Mouse (Mus musculus) frontal cortex, postnatal 10 days (tissue): ENCODE data around the gene Dcst1.

Experiments used
- DNase-seq, 2 experiments: peaks; one replicate each; pipeline ENCODE4 v3.0.0; 2022; ENCODE audit warnings: low spot score in 2 of 2, mixed read lengths in 1 of 2

The Dcst1 gene

DNA sequence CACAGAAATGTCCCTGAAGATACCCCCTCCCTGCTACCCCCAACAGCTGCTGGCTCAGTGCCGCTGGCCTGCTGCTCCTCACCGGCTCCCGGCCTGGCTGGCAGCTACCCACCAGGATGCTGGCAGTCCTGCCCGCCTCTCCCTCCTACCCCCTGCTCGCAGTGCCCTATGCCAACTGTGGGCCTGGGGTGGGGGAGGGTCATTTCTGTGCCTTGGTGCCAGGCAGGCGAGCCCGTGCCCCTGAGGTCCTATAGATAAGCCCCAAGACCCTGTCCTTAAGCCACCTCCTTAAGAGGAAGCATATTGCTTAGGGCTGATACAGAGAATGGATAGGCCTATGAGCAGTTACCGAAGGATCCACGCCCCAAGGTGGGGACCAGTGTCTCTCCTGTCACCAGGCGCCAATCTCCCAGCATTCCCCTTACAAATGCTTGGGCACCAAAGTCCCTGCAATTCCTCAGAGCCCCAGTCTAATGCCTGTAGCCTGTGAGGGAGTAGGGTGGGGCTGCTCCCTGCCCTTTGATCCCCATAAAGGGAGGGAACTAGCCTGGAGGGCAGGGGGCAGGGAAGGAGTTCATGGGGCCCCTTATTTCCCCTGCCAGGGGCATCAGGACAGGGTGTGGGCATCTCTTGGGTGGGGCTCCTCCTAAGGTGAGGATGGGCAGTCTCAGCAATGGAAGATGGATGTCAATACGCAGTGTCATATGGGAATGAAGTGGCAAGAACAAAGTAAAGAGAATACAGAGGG is 23.3 kb upstream of the Dcst1 start:
- peak in 1 of 2 experiments; percentile 59 for DNase-seq

- DNase-seq: no peak
These were observed 22.6 kb upstream of the Dcst1 start for GRCm38 (mm10) chr3:89387632-89388031.

DNA sequence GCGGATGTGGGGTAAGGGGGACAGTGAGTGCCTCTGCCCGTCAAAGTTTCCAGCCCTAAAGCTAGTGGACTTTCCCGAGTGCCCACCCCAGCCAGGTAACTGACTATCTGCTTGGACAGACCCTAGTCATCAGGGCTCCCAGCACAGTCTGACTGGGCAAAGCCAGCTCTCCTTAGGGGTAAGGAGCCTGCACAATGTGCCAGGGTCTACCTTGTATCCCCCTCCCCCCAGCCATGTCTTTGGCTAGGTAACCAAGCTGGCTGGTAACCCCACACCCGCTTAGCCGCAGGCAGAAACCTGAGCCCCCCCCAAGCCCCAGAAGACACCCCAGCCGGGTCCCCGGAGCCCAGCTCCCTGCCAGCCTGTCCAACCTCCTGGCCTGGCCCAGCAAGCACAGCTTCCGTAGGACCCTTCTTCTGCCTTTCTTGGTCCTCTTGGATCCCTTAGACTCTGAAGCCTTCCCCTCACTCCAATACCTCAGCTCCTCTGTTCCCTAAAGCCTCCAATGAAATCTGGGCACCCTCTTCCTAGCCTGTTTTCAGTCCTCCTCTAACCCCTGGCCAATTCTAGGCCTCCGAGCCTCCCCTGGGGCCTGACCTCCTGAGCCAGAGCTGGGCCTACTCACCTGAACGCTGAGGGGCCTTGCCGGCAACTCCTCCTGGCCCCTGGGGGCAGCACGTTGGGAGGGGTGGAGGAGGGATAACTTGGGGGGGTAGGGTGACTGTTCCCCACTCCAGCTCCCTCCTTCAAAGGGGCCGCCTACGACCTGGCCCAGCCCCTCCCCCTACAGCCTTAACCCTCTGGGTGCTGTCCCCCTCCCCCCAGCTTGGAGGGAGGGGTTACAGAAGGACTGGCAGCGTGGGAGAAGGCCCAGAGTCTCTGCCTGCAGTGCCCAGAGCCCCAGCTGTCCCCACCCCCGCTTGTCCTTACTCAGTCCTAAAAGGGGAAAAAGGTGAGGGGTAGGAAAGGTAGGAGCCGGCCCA is 21.7 kb upstream of the Dcst1 start:
- DNase-seq: no peak

DNA sequence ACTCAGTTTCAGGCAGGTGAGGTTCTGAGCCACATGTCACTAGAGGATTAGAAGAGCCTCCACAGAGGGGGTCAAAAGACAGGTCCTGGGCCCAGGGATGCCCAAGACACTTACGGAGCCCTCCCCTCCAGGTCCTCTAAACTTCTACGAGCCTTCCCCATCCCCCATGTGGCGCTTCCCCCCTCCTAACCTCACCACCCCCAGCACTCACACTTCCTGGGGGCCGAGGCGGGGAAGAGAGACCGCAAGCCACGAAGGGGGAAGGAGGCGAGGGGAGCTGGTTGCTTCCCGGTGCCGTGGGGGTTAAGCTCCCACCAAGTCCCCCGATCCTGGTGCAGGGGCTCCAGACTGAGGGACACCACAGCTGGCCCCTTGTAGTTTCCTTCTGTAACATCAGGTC is 20.4 kb upstream of the Dcst1 start:
- DNase-seq: no peak

- no peak for DNase-seq
These were observed 19.5 kb upstream of the Dcst1 start for GRCm38 (mm10) chr3:89384331-89385076.

DNA sequence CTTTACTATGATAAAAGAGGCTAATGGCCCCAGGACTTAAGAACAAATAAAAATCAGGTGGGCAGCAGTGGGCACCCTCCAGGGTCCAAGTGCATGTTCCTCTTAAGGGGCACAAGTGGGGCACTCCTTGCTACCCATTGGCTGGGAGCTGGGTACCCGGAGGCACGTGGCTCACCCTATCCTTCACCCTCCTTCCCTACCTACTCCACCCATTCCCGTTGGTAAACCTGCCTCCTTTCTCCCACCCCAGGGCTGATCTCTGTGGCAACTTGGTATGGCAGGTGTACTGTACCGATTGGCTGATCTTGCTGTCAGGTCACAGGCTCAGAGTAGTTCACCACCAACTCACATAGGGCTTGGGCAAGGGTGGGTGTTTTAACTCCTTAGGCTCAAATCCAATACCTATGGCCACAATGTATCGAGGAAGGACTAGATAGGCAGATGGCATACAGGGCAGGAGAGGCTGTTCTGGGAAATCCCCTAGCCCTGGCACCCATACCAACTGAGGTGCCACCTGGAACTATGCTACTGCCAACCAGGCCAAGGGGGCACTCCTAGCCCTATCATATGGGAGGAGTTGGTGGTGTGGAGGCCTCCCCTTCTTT is 18.7 kb upstream of the Dcst1 start:
- DNase-seq: no peak

GRCm38 (mm10) chr3:89382950-89383349 is 17.9 kb upstream of the Dcst1 start:
- DNase-seq: no peak

- no peak for DNase-seq
These were observed 17.2 kb upstream of the Dcst1 start for GRCm38 (mm10) chr3:89382033-89382882.

DNA sequence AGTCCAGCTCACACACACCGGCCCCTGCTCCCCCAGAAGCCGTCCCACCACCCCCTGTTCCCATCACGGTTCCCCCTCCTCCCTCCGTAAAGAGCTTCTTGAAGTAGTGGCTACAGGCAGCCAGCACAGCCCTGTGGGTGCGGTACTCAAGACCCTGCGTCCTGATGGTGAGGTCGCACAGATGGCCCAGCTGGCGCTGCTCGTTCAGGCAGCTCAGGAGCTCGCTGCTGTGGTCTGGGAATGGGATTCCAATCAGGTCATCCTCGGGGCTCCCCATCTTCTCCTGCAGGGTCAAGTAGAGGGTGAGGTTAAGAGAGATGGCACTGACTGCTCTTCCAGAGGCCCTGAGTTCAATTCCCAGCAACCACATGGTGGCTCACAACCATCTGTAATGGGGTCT is 16.2 kb upstream of the Dcst1 start:
- DNase-seq: no peak

GRCm38 (mm10) chr3:89380711-89381110 is 15.7 kb upstream of the Dcst1 start:
- no peak for DNase-seq

GRCm38 (mm10) chr3:89380291-89380690 is 15.2 kb upstream of the Dcst1 start:
- no peak for DNase-seq

GRCm38 (mm10) chr3:89379388-89380131 is 14.5 kb upstream of the Dcst1 start:
- no peak for DNase-seq

DNA sequence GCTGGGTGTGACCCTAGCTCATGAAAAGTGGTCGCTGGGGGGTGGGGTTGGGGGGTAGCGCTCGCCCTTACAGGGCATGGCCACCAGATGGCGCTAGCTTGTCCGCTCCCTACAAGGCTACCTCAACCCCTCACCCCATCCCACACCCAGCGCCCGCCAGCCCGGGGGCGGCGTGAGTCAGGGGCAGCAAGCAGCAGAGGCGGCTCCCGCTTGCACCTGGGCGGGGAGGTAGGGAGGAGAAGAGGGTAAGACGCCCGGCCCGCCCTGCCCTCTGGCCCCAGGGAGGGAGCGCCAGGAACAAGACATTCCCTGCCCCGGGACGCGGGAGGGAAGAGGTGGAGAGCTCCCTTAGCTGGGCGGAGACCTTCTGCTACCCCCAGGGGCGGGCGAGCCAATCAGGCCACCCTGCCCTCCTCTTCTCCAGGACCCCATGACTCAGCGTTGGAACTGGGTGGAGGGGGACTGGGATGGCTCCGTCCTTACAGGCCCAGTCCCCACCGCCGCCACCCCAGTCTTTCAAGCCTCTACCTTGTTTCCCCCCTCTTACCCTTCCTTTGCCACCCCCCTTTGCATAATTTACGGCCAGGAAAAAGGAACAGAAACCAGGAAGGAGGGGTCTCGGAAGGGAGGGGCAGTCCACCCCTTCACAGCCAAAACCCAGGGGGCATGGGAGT is 13.5 kb upstream of the Dcst1 start:
- peak; percentile 69 to 73 for DNase-seq

DNA sequence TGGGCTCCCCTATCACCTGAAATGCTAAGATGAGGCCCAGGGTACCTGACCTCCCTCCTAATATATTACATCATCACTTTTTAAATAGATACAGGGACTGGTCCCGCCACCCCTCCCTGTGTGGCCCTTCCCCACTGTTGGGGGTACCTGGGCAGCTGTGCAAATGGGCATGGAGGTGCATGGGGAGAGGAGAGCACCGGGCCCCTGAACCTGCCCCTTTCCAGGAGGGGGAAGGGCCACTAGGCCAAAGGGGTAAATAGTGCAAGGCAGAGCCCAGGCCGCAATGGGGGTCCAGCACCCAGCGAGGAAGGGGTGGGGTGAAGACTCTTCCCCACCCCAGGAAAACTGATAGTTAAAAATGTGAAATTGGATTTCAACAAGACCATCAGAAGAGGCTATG is 12.8 kb upstream of the Dcst1 start:
- no peak for DNase-seq

- no peak for DNase-seq
These were observed 8.7 kb upstream of the Dcst1 start for GRCm38 (mm10) chr3:89373581-89374231.

GRCm38 (mm10) chr3:89367338-89367737 is 2.3 kb upstream of the Dcst1 start:
- no peak for DNase-seq

DNA sequence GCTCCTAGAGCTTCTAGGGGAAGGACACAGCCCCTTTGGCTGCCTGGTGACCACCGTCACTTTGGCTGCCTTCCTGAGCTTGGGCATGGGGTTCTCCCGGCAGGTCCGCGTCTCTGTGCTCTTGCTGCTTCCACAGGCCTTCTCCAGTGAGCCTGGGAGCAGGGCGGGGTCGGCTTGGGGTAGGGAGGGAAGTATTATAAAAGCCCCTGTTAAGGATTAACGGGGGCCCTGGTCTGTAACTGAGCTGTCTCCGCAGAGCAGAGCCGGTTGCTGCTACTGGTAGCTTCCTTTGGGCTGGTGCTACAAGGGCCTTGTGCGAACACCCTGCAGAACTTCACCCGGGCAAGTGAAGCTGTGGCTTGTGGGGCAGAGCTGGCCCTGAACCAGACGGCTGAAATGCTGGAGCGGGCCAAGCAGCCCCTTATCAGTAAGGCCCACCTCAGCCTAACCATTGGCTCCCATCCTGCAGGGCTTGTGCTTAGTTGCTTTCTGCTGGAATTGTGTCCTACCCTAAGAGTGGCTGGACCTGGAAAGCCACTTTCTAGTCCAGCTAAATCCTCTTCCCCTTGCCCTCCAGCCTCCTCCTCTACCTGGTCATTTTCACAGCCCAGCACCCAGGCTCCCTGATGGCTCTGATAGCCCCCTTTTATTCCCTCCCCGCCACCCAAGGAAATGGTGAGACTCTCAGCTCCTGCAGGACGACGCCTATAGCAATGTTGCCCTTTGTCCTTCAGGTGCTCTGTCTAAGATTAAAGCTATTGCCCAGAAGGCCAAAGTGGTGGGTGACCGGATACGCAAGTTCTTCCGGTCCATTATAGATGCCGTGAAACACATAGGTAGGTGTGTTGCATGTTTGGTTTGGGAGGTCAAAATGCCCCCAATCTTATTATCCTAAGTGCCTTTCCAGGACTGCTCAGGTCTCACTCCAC is 697 bp upstream of the Dcst1 start:
- DNase-seq: no peak

- DNase-seq: no peak
These were observed 422 bp downstream of the Dcst1 start for GRCm38 (mm10) chr3:89364631-89365030.
